Mouse (Mus musculus) small intestine, adult 2 months (tissue): ENCODE results near the gene Arid3b.

Experiments used
- CTCF ChIP-seq: fragments of 200-500 bp; IDR thresholded peaks from 2 replicates; pipeline ENCODE4 v1.5.1; 2012; ENCODE audit warnings: low read depth, mild to moderate bottlenecking, control low read depth, inconsistent platforms, low read length, moderate library complexity, mixed read lengths; ENCODE audit not compliant: insufficient replicate concordance, insufficient read length; ENCODE audit errors: extremely low read depth
- POLR2A ChIP-seq: fragments of 200-500 bp; IDR thresholded peaks from 2 replicates; pipeline ENCODE4 v1.6.1; 2012; ENCODE audit warnings: low read depth, mild to moderate bottlenecking, control low read depth, inconsistent platforms, low read length, moderate library complexity

DNA sequence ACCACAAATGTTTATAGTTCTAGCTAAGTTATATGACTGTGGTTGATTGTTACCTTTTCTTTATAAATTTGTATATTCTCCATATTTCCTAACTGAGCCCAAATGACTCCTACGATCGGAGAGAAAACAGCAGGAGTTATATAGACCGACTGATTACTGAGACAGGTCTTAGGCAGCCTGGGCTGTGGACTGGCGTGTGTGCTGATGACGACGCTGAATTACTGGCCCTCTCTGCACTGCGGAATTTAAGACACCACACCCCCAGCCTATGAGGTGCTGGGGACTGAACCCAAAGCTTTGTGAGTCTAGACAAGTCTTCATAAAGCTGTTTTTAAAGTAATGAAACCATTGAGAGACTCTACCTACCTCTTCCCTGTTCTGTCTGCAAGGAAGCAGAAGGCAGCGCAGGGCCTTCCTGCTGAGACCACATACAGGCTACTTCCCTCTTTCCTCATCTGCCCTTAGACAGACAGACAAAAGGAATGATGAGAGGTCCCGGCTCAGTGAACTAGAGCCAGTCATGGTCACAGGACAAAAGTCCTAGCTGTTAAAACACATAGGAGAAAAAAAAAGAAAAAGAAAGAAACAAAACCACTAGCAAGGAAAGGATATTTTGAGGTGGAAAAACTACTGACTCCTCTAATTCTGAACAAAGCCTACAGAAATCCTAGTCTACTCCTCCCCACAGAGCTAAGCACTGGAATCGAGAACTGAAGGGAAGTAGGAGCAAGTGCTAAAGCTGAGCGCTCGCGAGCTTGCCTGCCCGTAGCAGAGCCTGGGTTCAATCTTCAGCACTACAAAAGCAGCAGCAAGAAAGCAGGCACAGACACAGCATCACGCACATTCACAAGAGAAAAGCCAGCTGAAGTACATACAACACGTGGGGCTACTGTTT is 16.2 kb downstream of the Arid3b start:
- TF ChIP-seq CTCF (no peak), POLR2A (no peak)
